Mouse (Mus musculus): Measurements from ENCODE around the gene D6Wsu163e. TPM values are rescaled to one million over a fixed set of nuclear protein-coding genes. Genes with fewer than 3 reads are reported as not detected.

The D6Wsu163e gene
- polyA plus RNA-seq, 1 experiment from 2014 or later = 13.8 TPM

DNA sequence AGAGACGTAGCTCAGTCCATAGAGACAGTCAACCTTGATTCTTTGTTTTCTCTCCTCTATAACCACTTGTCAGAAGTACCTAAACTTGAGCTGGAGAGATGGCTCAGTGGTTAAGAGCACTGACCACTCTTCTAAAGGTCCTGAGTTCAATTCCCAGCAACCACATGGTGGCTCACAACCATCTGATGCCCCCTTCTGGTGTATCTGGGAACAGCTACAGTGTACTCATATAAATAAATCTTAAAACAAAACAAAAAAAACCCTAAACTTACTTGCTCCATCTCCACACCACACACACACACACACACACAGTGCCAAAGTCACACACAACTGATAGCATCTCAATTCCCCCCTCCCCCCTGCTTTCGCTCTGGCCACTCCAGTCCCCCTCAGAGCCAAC, 1.7 kb upstream of the D6Wsu163e start:
- Histone ChIP-seq H3K27me3 (ENCODE audit: control insufficient read depth, insufficient read depth, low read length) (no peaks in the 10 kb centered on the region), H3K9ac (ENCODE audit: low read length) (peak overlapping the region; percentile 80; the same call in 1 of the 2 replicates), H3K4me1 (ENCODE audit: control insufficient read depth in 2 of 2, insufficient read depth in 2 of 2, low read length in 2 of 2) (peaks cover 0 to 19% of the 10 kb centered on the region in 2 experiments; a peak in 3 of 4 replicates), H3K27ac (replicated peaks in 1 of 2; ENCODE audit: control insufficient read depth in 1 of 2, insufficient read depth in 1 of 2, low read depth in 2 of 2, low read length in 2 of 2) (no peak overlapping the region), H3K4me3 (ENCODE audit: control insufficient read depth in 1 of 2, insufficient read depth in 1 of 2, low read depth in 1 of 2, low read length in 2 of 2) (peak overlapping the region in 1 of 2 experiments; percentile 65; a peak in 1 of 4 replicates), H3K9me3 (ENCODE audit: control insufficient read depth, low read length) (no peaks in the 10 kb centered on the region), H3K4me2 (ENCODE audit: low read length) (peak overlapping the region; percentile 88), H3K36me3 (ENCODE audit: control insufficient read depth, insufficient read depth, low read length) (peaks cover 35% of the 10 kb centered on the region)
- whole genome bisulfite sequencing = 82% methylated on average over 2 of the region's 2 CpGs
- ATAC-seq (ENCODE audit: insufficient number of reproducible peaks, insufficient read depth, low FRiP score, low read depth) = no peak

DNA sequence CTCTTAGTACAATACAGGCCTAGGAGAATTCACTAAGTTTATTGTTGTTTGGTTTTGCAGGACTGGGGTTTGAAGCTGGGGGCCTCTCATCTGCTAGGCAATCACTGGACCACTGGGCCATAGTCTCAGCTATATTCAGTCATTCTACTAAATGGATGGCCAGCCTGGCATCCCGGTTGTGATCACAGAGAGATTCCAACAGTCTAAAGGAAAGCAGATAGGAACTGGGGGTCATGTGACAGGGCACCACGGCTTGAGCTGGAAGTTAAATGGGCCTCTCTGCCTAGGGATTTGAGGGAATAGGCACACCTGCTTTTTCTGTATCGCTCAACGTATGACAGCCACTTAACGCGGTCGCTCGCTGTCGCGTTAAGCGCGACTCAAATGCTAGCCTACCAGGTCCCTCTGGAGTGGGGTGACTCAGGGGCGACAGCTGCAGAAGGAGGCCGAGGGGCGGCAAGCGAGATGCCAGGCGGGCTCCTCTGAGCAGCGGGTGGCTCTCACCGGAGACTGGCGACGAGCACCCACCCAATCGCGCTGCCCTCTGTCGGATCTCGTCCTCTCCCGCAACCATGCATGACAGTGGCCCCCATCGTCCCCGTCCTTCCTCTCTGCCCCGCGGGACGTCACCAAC, 792 bp upstream of the D6Wsu163e start:
- ATAC-seq (ENCODE audit: insufficient number of reproducible peaks, insufficient read depth, low FRiP score, low read depth) = no peak
- Histone ChIP-seq H3K4me1 (ENCODE audit: control insufficient read depth in 2 of 2, insufficient read depth in 2 of 2, low read length in 2 of 2) (peaks cover 0 to 19% of the 10 kb centered on the region in 2 experiments; a peak in 3 of 4 replicates), H3K9ac (ENCODE audit: low read length) (peak overlapping the region; percentile 80), H3K4me3 (ENCODE audit: control insufficient read depth in 1 of 2, insufficient read depth in 1 of 2, low read depth in 1 of 2, low read length in 2 of 2) (peak overlapping the region; percentile 63 to 65), H3K36me3 (ENCODE audit: control insufficient read depth, insufficient read depth, low read length) (peaks cover 34% of the 10 kb centered on the region), H3K4me2 (ENCODE audit: low read length) (peak overlapping the region; percentile 88), H3K27ac (replicated peaks in 1 of 2; ENCODE audit: control insufficient read depth in 1 of 2, insufficient read depth in 1 of 2, low read depth in 2 of 2, low read length in 2 of 2) (peak overlapping the region in 1 of 2 experiments; percentile 50; a peak in 2 of 4 replicates), H3K9me3 (ENCODE audit: control insufficient read depth, low read length) (no peaks in the 10 kb centered on the region), H3K27me3 (ENCODE audit: control insufficient read depth, insufficient read depth, low read length) (no peaks in the 10 kb centered on the region)
- under 1% methylated on average over 29 of the region's 31 CpGs for WGBS

DNA sequence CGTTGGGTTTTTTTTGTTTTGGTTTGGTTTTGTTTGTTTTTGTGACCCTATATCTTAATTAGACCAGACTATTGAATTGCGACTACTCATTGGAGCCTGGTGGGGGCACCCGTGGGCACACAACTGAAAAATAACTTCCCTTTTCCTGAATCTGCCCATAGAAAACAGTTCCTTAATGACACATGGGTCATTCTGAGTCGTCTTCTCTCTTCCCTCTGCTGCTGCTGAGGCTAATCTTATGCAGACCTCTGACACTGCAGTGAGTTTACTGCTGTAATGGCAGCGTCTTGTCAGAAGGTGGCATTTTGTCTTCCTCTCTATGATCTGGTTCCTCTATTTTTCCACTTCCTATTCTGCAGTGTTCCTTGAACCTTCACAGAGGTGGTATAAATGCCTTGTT, 689 bp downstream of the D6Wsu163e start:
- Histone ChIP-seq H3K4me2 (ENCODE audit: low read length) (peak overlapping the region; percentile 88), H3K4me1 (ENCODE audit: control insufficient read depth in 2 of 2, insufficient read depth in 2 of 2, low read length in 2 of 2) (peaks cover 0 to 19% of the 10 kb centered on the region in 2 experiments; a peak in 3 of 4 replicates), H3K9me3 (ENCODE audit: control insufficient read depth, low read length) (no peaks in the 10 kb centered on the region), H3K4me3 (ENCODE audit: control insufficient read depth in 1 of 2, insufficient read depth in 1 of 2, low read depth in 1 of 2, low read length in 2 of 2) (peak overlapping the region; percentile 65 to 92; a peak in 3 of 4 replicates), H3K27ac (replicated peaks in 1 of 2; ENCODE audit: control insufficient read depth in 1 of 2, insufficient read depth in 1 of 2, low read depth in 2 of 2, low read length in 2 of 2) (no peak overlapping the region), H3K27me3 (ENCODE audit: control insufficient read depth, insufficient read depth, low read length) (no peaks in the 10 kb centered on the region), H3K9ac (ENCODE audit: low read length) (peak overlapping the region; percentile 72), H3K36me3 (ENCODE audit: control insufficient read depth, insufficient read depth, low read length) (peaks cover 33% of the 10 kb centered on the region)
- WGBS = 6% methylated on average over 5 of the region's 5 CpGs
- ATAC-seq (ENCODE audit: insufficient number of reproducible peaks, insufficient read depth, low FRiP score, low read depth) = no peak

DNA sequence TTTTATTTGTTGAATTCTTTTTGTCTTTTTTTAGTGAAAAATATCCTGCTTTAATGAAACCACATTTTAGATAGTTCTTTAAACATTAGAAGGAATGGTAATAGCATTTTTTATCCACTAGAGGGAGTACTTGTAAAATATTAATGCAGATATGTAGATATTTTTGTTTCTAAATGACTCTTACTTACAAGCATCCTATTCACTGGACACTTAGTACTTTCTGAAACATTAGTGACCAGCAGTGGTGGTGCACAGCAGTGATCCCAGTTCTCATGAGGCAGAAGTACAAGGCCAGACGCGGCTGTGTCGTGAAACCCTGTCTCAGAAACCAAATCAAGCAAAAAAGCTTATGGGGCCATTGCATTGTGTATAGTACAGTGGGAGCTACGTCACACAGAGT, 8.6 kb downstream of the D6Wsu163e start:
- H3K4me3 ChIP-seq (ENCODE audit: control insufficient read depth in 1 of 2, insufficient read depth in 1 of 2, low read depth in 1 of 2, low read length in 2 of 2) = no peak overlapping the region
- H3K27me3 ChIP-seq (ENCODE audit: control insufficient read depth, insufficient read depth, low read length) = no peaks in the 10 kb centered on the region
- no peaks in the 10 kb centered on the region for H3K9me3 ChIP-seq (ENCODE audit: control insufficient read depth, low read length)
- no peak overlapping the region for H3K27ac ChIP-seq (replicated peaks in 1 of 2; ENCODE audit: control insufficient read depth in 1 of 2, insufficient read depth in 1 of 2, low read depth in 2 of 2, low read length in 2 of 2)
- ATAC-seq (ENCODE audit: insufficient number of reproducible peaks, insufficient read depth, low FRiP score, low read depth) = no peak
- H3K4me2 ChIP-seq (ENCODE audit: low read length) = no peak overlapping the region
- WGBS = 89% methylated on average over 4 of the region's 4 CpGs
- no peaks in the 10 kb centered on the region for H3K4me1 ChIP-seq (ENCODE audit: control insufficient read depth in 2 of 2, insufficient read depth in 2 of 2, low read length in 2 of 2)
- no peak overlapping the region for H3K9ac ChIP-seq (ENCODE audit: low read length)
- H3K36me3 ChIP-seq (ENCODE audit: control insufficient read depth, insufficient read depth, low read length) = peaks cover 59% of the 10 kb centered on the region

DNA sequence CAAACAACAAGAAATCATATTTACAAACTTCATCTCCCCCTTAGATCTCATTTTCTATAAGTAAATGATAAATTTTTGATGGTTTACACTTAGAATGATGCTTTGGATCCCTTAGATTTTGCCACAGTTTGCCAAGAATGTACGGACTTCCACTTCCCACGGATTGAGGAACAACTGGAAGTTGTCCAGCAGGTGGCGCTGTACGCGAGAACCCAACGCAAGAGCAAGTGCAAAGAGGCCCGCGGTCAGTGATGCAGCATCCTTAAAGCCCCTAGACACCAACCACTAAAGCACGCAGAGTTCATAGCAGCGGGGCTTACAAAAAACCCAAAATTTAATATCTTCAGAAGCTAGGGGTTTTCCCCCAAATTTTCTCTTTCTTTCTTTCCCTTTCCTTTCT, 16.0 kb downstream of the D6Wsu163e start:
- no peak overlapping the region for H3K4me3 ChIP-seq (ENCODE audit: control insufficient read depth in 1 of 2, insufficient read depth in 1 of 2, low read depth in 1 of 2, low read length in 2 of 2)
- H3K4me2 ChIP-seq (ENCODE audit: low read length) = no peak overlapping the region
- H3K4me1 ChIP-seq (ENCODE audit: control insufficient read depth in 2 of 2, insufficient read depth in 2 of 2, low read length in 2 of 2) = no peaks in the 10 kb centered on the region
- H3K9ac ChIP-seq (ENCODE audit: low read length) = no peak overlapping the region
- H3K36me3 ChIP-seq (ENCODE audit: control insufficient read depth, insufficient read depth, low read length) = peaks cover 38% of the 10 kb centered on the region
- ATAC-seq (ENCODE audit: insufficient number of reproducible peaks, insufficient read depth, low FRiP score, low read depth) = no peak
- WGBS = 7% methylated on average over 10 of the region's 10 CpGs
- no peaks in the 10 kb centered on the region for H3K27me3 ChIP-seq (ENCODE audit: control insufficient read depth, insufficient read depth, low read length)
- no peaks in the 10 kb centered on the region for H3K9me3 ChIP-seq (ENCODE audit: control insufficient read depth, low read length)
- H3K27ac ChIP-seq (replicated peaks in 1 of 2; ENCODE audit: control insufficient read depth in 1 of 2, insufficient read depth in 1 of 2, low read depth in 2 of 2, low read length in 2 of 2) = no peak overlapping the region

DNA sequence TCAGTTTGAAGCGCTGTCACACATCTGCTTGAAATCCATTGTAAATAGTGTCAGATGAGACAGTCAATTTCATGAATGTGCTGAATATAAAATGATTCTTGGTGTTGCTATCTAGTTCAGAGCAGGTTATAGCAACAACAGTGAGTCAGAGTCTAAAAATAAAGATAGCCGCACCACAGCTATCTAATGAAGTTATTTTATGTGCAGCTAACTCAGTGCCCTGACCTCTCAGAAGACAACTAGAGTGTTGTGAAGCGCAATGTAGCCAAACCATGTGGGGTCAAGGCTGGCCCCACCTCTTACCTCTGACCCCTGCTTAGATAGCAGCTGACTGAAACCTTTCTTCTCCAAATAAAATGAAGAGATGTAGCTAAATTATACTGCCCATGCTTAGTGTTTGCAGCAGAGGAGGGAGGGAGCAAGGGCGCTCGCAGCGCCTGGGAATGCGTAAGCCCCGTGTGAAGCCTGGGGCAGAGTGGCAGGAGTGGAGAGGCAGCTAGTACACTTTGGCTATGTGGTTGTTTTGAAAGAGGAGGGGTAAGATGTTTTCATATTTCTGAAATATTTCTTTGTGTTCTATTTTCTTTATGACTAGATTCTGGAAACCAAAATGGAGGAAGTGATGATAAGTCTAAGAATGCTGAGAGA, 21.7 kb downstream of the D6Wsu163e start:
- Histone ChIP-seq H3K4me1 (ENCODE audit: control insufficient read depth in 2 of 2, insufficient read depth in 2 of 2, low read length in 2 of 2) (peaks cover 8 to 21% of the 10 kb centered on the region in 2 experiments), H3K27ac (replicated peaks in 1 of 2; ENCODE audit: control insufficient read depth in 1 of 2, insufficient read depth in 1 of 2, low read depth in 2 of 2, low read length in 2 of 2) (peak overlapping the region; percentile 88 to 95), H3K9me3 (ENCODE audit: control insufficient read depth, low read length) (no peaks in the 10 kb centered on the region), H3K36me3 (ENCODE audit: control insufficient read depth, insufficient read depth, low read length) (peaks cover 33% of the 10 kb centered on the region), H3K27me3 (ENCODE audit: control insufficient read depth, insufficient read depth, low read length) (no peaks in the 10 kb centered on the region), H3K9ac (ENCODE audit: low read length) (no peak overlapping the region), H3K4me2 (ENCODE audit: low read length) (0 out of 2 replicates have a peak overlapping the region, but pooled peaks have one; percentile 11), H3K4me3 (ENCODE audit: control insufficient read depth in 1 of 2, insufficient read depth in 1 of 2, low read depth in 1 of 2, low read length in 2 of 2) (no peak overlapping the region)
- WGBS = 44% methylated on average over 8 of the region's 8 CpGs
- ATAC-seq (ENCODE audit: insufficient number of reproducible peaks, insufficient read depth, low FRiP score, low read depth) = peak; percentile 56; the same call in 1 of the 2 replicates

DNA sequence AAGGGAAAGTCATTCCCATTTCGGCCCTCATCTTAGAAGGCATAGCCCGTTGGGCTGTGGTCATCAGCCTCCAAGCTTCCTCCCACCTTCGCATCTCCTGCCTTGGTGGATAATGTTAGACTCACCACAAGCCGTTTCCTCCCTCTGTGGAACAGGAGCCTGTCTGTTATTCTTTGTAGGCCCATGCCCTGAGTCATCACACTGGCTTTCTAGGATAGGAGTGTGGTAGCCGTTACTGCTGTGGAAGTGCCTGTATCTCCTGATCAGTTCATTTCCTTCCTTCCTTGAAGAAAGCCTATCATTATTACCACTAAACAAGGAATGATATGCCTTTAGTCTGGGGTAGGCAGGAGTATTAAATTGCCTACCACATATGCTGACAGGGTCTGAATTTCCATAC, 22.9 kb downstream of the D6Wsu163e start:
- H3K4me3 ChIP-seq (ENCODE audit: control insufficient read depth in 1 of 2, insufficient read depth in 1 of 2, low read depth in 1 of 2, low read length in 2 of 2) = no peak overlapping the region
- no peak overlapping the region for H3K4me2 ChIP-seq (ENCODE audit: low read length)
- no peaks in the 10 kb centered on the region for H3K27me3 ChIP-seq (ENCODE audit: control insufficient read depth, insufficient read depth, low read length)
- ATAC-seq (ENCODE audit: insufficient number of reproducible peaks, insufficient read depth, low FRiP score, low read depth) = no peak
- 58% methylated on average over 5 of the region's 5 CpGs for WGBS
- no peak overlapping the region for H3K9ac ChIP-seq (ENCODE audit: low read length)
- H3K9me3 ChIP-seq (ENCODE audit: control insufficient read depth, low read length) = no peaks in the 10 kb centered on the region
- peaks cover 8 to 27% of the 10 kb centered on the region in 2 experiments for H3K4me1 ChIP-seq (ENCODE audit: control insufficient read depth in 2 of 2, insufficient read depth in 2 of 2, low read length in 2 of 2)
- no peak overlapping the region for H3K27ac ChIP-seq (replicated peaks in 1 of 2; ENCODE audit: control insufficient read depth in 1 of 2, insufficient read depth in 1 of 2, low read depth in 2 of 2, low read length in 2 of 2)
- H3K36me3 ChIP-seq (ENCODE audit: control insufficient read depth, insufficient read depth, low read length) = peaks cover 25% of the 10 kb centered on the region

Data from heart, embryonic 14.5 days (tissue).